Mouse (Mus musculus) myocyte (in vitro differentiated cells): ENCODE data around the gene Mlkl.

ENCODE experiments used
- CEBPB ChIP-seq: IDR thresholded peaks from 2 replicates; pipeline ENCODE4 v1.6.1; 2011; ENCODE audit warnings: mild to moderate bottlenecking, moderate library complexity; ENCODE audit not compliant: poor library complexity, insufficient read depth, severe bottlenecking
- E2F4 ChIP-seq: IDR thresholded peaks from one replicate; pipeline ENCODE4 v1.6.1; 2011; ENCODE audit warnings: mild to moderate bottlenecking, control low read depth, moderate library complexity; ENCODE audit not compliant: insufficient read depth
- MAX ChIP-seq: IDR thresholded peaks from one replicate; pipeline ENCODE4 v1.6.1; 2011; ENCODE audit warnings: low read depth, mild to moderate bottlenecking, control low read depth
- POLR2A ChIP-seq: IDR thresholded peaks from one replicate; pipeline ENCODE4 v1.6.1; 2011; ENCODE audit warnings: low read depth, mild to moderate bottlenecking, control low read depth, moderate library complexity; ENCODE audit not compliant: insufficient read length
- POLR2AphosphoS2 ChIP-seq: IDR thresholded peaks from one replicate; pipeline ENCODE4 v1.6.1; 2011; ENCODE audit warnings: low read depth, control low read depth; ENCODE audit not compliant: insufficient read length
- TCF12 ChIP-seq: IDR thresholded peaks from one replicate; pipeline ENCODE4 v1.6.1; 2011; ENCODE audit warnings: mild to moderate bottlenecking, control low read depth; ENCODE audit not compliant: poor library complexity, insufficient read depth, severe bottlenecking
- TCF3 ChIP-seq: IDR thresholded peaks from one replicate; pipeline ENCODE4 v1.6.1; 2011; ENCODE audit warnings: low read depth, control low read depth; ENCODE audit not compliant: insufficient read length
- USF1 ChIP-seq: IDR thresholded peaks from one replicate; pipeline ENCODE4 v1.6.1; 2011; ENCODE audit warnings: low read depth, mild to moderate bottlenecking, control low read depth, moderate library complexity

DNA sequence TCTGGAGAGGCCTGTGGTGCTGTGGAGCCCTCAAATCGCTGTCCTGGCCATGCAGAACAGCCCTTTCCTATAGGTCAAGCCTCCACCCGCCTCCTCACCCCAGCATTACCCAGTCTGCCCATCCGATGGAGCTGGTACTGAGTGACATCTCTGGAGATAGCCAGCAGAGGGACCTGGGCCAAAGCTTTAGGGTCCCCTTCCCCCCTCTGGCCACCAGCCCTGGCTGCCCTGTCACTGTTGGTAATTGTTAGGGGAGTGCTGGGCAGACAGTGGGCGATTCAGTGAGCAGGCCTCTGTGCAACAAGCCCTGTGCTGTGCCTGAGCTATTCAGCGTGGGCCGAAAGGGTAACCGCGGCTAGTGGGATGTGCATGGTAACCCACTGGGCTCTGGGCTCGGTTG lies 15.5 kb upstream of the Mlkl start:
- TF ChIP-seq POLR2AphosphoS2 (no peak), POLR2A (no peak), USF1 (no peak), E2F4 (no peak), TCF3 (no peak), MAX (no peak), TCF12 (no peak), CEBPB (no peak)
